Mouse (Mus musculus) mouse trophoblast stem cell (cell line): ENCODE measurements around the gene Smarce1.
"Not testable (repeated sequence)": the region's sequence is repeated elsewhere in the genome, so short reads cannot be mapped to it uniquely, and the experiment has no call there.

Experiments used
- in situ Hi-C, 2 experiments: fragments of 300-500 bp; cut with MseI, MboI; formaldehyde crosslinking; loops; 2 replicates in 1 of 2; 3 replicates in 1 of 2; pipeline ENCODE4 v1.15.1; 2025

The Smarce1 gene

DNA sequence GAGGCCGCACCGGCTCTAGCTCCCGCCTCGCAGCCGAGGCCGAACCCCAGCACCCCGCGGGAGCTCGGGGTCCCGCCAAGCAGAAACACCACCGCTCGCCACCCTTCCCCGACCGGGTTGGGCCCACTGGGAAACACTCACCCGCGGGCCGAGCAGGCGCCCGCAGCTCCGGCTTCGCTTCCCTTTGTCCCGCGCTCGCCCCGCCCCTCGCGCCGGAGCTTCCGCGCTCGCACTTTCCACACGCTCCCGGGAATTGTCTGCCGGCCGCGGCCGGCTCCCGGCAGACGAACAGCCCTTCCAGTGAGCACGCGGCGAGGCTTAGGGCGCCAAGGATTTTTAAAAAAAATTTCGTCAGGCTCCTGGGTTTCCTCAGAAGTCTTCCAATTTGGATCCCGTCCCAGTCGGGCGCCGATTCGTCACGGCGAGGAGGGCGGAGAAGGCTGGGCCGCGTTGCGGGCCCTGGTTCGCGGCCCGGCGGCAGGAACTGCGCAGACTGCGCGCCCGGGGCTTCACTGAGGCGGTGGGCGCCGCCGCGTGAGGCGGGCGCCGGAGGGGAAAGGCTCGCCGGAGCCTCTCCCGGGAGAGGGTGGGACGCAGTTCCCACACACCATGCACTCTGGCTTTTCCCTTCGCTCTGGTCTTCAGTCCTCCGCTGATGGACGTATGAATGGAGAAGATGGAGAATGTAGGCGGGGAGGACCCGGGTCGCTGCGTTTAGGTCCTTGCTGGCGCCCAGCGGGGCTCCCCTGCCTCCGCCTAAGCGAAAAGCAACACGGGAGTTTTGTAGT lies at the start of gene Smarce1:
Gene Smarce1, minus strand, starts transcription at position 757 of the 788 bp plus-strand sequence.
- in situ Hi-C loops: no loop called here

- in situ Hi-C loops: no loop called here
These were observed 49.2 kb upstream of the Smarce1 start for GRCm38 (mm10) chr11:99279986-99280385.

DNA sequence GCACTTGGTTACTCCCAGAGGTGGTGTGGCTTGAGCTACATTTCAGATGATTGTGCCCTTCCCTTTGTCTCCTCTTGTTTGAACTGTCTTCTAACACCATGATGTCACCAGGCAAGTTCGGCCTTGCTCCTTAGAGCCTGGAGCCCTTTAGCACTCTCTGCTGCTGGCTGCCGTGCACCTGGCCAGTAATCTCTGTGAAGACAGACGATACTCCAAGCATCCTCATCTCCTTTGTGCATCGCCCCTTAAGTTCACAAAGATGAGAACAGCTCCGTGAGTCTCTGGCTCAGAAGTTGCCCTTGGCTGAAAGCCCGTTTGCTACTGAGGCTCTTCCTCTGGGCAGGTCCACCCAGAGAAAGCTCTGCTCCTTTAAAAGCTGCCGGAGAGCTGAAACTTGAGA lies 46.0 kb upstream of the Smarce1 start:
- in situ Hi-C loops: no loop called here

- in situ Hi-C loops: no loop called here
These were observed 44.8 kb upstream of the Smarce1 start for GRCm38 (mm10) chr11:99275624-99276023.

DNA sequence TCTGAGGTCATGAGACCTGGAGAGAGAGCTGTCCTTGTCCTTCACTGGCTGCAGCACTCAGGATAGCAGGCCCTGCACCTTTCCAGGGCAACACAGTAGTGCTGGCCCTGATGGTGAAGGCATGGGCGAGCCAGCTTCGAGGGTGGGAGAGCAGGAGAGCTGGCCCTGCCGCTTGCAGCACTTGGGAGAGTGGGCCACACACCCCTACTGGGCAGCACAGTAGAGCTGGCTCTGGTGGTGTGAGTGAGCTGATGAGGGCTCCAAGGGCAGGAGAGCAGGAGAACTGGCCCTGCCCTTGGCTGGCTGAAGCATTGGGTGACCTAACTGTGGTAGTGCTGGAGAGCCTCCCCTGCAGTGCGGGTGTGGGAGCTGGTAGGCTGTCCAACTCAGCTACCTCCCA lies 41.9 kb upstream of the Smarce1 start:
- in situ Hi-C loops: no loop called here

- in situ Hi-C loops: no loop called here
These were observed 38.4 kb upstream of the Smarce1 start for GRCm38 (mm10) chr11:99269192-99269591.

DNA sequence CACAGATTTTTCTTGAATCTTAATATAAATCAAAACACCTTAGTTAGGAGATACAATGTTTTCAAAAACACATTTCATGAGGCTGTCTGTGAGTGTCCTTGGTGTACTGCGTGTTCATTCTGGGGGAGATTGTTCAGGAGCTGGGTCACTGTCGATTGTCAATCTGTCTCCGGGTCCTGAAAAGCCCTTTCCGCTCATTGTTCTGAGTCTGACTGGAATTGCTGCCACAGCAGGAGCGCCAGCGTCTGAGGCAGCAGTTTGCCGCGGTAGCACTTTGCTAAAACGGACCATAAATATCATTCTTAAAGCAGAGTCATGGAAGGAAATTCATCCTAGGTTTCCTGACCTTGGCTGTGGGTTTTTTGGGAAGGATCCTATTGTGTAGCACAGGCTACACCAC lies 35.0 kb upstream of the Smarce1 start:
- in situ Hi-C loops: no loop called here

DNA sequence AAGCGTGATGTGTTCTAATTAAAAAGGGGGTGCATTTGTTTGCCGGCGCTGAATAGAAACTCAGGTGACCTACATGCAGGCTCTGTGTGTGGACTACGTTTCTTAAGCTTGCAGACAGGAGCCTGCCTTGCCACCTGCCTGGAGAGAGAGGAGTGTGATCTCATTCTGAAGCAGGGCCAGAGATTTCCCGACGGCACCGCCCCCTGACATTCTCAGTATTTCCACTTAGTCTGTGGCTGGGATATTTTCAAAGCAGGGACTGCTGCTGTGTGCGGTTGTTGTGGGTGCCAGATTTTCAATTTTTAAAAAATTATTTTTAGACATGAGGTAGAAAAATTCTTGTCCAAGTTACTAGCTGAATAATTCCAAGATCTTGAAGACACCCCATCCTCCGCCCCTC lies 34.4 kb upstream of the Smarce1 start:
- in situ Hi-C loops: no loop called here

GRCm38 (mm10) chr11:99256213-99256612 lies 25.4 kb upstream of the Smarce1 start:
- in situ Hi-C loops: loop anchor here in 1 of 2 experiments (5.0 kb wide), 1 partner anchor 41 kb away; no protein-coding TSS in a partner anchor

DNA sequence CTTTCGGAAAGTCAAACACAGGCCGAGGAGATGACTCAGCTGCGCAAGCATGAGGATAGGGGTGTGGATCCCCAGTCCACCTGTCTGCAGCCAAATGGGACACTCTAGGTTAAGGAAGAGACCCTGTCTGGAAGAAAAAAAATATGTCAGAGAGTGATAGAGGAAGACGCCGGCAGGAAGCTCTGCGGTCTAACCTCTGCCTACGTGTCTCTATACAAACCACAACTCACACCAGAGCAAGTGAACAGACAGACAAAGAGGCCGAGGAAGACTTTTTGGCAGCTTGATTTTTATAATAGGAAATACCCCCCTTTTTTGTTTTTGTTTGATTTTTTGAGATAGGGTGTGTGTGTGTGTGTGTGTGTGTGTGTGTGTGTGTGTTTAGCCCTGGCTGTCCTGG lies 24.5 kb upstream of the Smarce1 start:
- in situ Hi-C loops: loop anchor here in 1 of 2 experiments (5.0 kb wide), 1 partner anchor 42 kb away; no protein-coding TSS in a partner anchor

GRCm38 (mm10) chr11:99253893-99254292 lies 23.1 kb upstream of the Smarce1 start:
- in situ Hi-C loops: no loop called here

DNA sequence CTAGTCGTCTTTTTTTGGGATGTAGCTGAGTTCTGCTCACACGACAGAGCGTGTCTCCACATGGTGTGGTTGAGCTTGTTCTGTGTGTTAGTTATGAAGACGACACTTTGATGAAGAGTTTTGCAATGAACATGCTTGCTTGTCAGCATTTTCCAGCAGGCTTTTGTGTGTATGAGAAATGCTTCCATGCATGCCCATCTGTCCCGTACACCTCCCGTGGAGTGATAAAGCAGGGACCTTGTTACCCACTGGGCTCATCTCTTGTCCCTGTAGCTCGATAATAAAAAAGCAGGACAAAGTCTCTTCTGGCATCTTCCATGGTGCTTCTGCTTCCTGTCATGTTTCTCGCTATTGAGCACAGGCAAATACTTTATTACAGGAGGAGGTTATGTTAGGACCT lies 21.9 kb upstream of the Smarce1 start:
- in situ Hi-C loops: no loop called here

GRCm38 (mm10) chr11:99250666-99251065 lies 19.8 kb upstream of the Smarce1 start:
- in situ Hi-C loops: no loop called here

- in situ Hi-C loops: no loop called here
These were observed 19.4 kb upstream of the Smarce1 start for GRCm38 (mm10) chr11:99250241-99250640.

GRCm38 (mm10) chr11:99249115-99249514 lies 18.3 kb upstream of the Smarce1 start:
- in situ Hi-C loops: no loop called here

GRCm38 (mm10) chr11:99247916-99248315 lies 17.1 kb upstream of the Smarce1 start:
- in situ Hi-C loops: no loop called here

DNA sequence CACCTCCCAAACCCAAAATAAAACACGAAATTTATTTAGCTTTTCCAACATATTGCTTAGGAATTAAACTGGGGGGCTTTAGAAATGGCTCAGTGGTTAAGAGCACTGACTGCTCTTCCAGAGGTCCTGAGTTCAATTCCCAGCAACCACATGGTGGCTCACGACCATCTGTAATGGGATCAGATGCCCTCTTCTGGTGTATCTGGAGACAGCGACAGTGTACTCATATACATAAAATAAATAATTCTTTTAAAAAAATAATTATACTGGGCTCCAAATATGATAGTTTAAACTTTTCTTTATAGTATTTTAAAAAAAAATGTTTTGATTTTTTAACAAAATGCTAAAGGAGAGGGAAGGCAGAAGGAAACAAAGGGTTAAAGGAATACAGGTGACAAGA lies 13.7 kb upstream of the Smarce1 start:
- in situ Hi-C loops: not testable (repeated sequence)

- in situ Hi-C loops: no loop called here
These were observed 13.1 kb upstream of the Smarce1 start, which contains the start of gene Krt222 for GRCm38 (mm10) chr11:99243820-99244374. Gene Krt222 (minus strand): TSS chr11:99244085.

DNA sequence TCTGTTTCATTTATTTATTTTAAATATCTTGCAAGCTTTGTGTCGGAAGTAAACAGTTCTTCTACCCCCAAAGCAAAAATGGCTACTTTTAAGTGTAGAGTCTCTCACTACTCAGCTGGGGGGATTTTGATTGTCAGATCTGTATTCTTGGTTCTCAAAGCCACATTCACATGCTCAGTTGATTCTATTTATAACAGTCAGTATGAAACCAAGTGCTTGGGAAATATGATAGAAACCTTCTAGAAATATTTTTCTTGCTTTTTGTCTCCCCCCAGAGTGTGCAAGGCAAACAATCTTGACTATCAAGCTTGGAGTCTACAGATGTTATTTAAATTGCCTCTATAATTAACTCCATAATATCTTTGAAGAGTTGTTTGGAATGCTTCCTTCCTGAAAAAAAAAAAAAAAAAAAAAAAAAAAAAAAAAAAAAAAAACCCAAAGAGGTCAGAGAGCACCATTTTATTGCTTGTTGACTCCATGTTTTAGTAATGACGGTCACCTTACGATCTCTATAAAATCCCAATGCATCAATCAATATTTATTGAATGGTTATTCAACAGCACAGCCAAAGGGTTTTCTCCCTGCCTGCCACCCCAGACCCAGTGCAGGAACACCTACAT lies 12.5 kb upstream of the Smarce1 start:
- in situ Hi-C loops: no loop called here

DNA sequence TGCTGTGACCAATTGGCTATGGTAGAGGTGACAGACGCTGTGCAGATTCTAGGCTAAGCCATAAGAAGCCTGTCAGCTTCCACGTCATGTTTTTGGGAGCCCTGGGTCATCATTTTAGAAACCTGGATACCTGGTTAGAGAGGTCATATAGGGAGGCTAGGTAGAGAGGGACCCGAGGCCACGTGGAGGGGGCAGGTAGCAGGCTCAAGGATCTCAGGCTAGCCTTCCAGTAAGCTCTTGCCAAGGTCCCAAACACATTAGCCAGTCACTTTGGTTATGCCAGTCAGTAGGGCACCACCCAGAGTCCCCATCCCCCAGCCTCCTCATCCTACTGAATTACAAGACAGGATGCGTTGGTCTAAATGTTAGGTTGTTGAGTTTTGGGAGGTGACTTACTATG lies 11.2 kb upstream of the Smarce1 start:
- in situ Hi-C loops: no loop called here

DNA sequence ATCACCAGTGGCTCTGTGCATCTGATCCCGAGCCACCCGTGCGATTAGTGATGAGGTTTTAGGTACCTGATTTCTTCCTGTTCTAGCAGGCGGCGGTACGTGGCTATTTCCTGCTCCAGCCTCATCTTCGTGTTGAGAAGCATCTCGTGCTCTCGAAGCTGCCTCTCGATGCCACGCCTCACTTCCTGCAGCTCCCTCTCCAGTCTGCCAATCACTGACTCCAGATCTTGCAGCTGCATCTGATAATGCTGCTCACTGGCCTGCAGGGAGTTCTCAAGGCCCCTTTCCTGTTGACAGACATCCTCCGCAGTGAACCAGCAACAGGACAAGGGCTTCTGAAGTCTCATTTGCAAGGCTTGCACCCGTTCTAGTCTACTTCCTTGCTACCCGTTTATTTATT lies 7.7 kb upstream of the Smarce1 start:
- in situ Hi-C loops: no loop called here

GRCm38 (mm10) chr11:99231049-99231816 lies 416 bp upstream of the Smarce1 start:
- in situ Hi-C loops: no loop called here
